Mouse (Mus musculus) ES-Bruce4 (cell line): ENCODE measurements around the gene 0610030E20Rik.

ENCODE experiments used
- CTCF ChIP-seq: IDR thresholded peaks from one replicate; pipeline ENCODE4 v1.8.1; 2011; ENCODE audit warnings: low read depth, low read length
- POLR2A ChIP-seq: IDR thresholded peaks from one replicate; pipeline ENCODE4 v1.8.1; 2011; ENCODE audit warnings: low read length; ENCODE audit not compliant: insufficient read depth

DNA sequence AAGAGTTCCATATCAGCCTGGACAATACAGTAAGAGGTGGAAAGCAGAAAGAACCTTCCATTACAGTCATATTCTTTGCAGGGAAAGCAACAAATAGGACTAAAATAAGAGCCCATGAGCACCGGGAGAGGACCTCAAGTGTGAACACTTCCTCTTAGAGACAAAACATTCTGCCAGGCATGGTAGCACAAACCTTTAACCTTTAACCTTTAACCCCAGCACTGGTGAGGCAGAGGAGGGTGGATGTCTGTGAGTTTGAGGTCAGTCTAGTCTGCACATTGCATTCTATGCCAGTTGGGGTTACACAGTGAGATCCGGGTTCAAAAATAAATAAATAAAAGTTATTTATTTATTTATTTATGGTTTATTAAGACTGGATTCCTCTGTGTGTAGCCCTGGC, 6.6 kb upstream of the 0610030E20Rik start:
- TF ChIP-seq CTCF (no peak), POLR2A (no peak)
